Mouse (Mus musculus) megakaryocyte-erythroid progenitor cell, adult 5-6 weeks (primary cell): ENCODE results near the gene Tmem125. TPM values are rescaled to one million over a fixed set of nuclear protein-coding genes. Genes with fewer than 3 reads are reported as not detected.
"Not testable (repeated sequence)": the region's sequence is repeated elsewhere in the genome, so short reads cannot be mapped to it uniquely, and the experiment has no call there.

Source experiments
- ATAC-seq: replicated peaks from 2 replicates; pipeline ENCODE4 v1.8.0; 2016; ENCODE audit warnings: mild to moderate bottlenecking, inconsistent platforms; ENCODE audit not compliant: severe bottlenecking, poor library complexity, low FRiP score, low TSS enrichment
- total RNA-seq, 2 experiments: library from RNA; stranded (forward) in 1 of 2; stranded (reverse) in 1 of 2; fragments of 200-1000, 215-1000 nt in 1 of 2; fragments of >200 nt in 1 of 2; fragmentation: Nextera tagmentation in 1 of 2; gene quantifications; 2 replicates each; pipeline ENCODE4 v1.2.3; 2014 to 2017

The Tmem125 gene
- total RNA-seq, 2 experiments from 2014 or later, result not detected

- no peak for ATAC-seq
Measured at GRCm38 (mm10) chr4:118542510-118543157, 1.2 kb downstream of the Tmem125 start.

GRCm38 (mm10) chr4:118539904-118540303 is 3.9 kb downstream of the Tmem125 start:
- ATAC-seq, result no peak

GRCm38 (mm10) chr4:118537801-118538200 is 6.0 kb downstream of the Tmem125 start:
- ATAC-seq, result no peak

GRCm38 (mm10) chr4:118535610-118536009 is 8.2 kb downstream of the Tmem125 start:
- no peak for ATAC-seq

- no peak for ATAC-seq
Measured at GRCm38 (mm10) chr4:118533605-118534004, 10.2 kb downstream of the Tmem125 start.

GRCm38 (mm10) chr4:118533156-118533555 is 10.7 kb downstream of the Tmem125 start:
- ATAC-seq, result no peak

- ATAC-seq, result no peak
Measured at GRCm38 (mm10) chr4:118532663-118533062, 11.2 kb downstream of the Tmem125 start.

- no peak for ATAC-seq
Measured at GRCm38 (mm10) chr4:118527720-118528119, 16.1 kb downstream of the Tmem125 start.

- no peak for ATAC-seq
Measured at GRCm38 (mm10) chr4:118527335-118527681, 16.5 kb downstream of the Tmem125 start.

- ATAC-seq, result no peak
Measured at GRCm38 (mm10) chr4:118526408-118527334, 17.2 kb downstream of the Tmem125 start, which contains the start of gene 2610528J11Rik. Gene 2610528J11Rik, plus strand, starts transcription at chr4:118526999.

GRCm38 (mm10) chr4:118525779-118526178 is 18.1 kb downstream of the Tmem125 start:
- ATAC-seq, result no peak

GRCm38 (mm10) chr4:118523976-118524375 is 19.9 kb downstream of the Tmem125 start:
- ATAC-seq, result no peak

- ATAC-seq, result no peak
Measured at GRCm38 (mm10) chr4:118522248-118522647, 21.6 kb downstream of the Tmem125 start.

- ATAC-seq, result no peak
Measured at GRCm38 (mm10) chr4:118518208-118518607, 25.6 kb downstream of the Tmem125 start.

GRCm38 (mm10) chr4:118517497-118518146 is 26.2 kb downstream of the Tmem125 start:
- no peak for ATAC-seq

GRCm38 (mm10) chr4:118516699-118517496 is 26.9 kb downstream of the Tmem125 start:
- peak; percentile 57; the same call in 1 of the 2 replicates for ATAC-seq

- no peak for ATAC-seq
Measured at GRCm38 (mm10) chr4:118509050-118509449, 34.8 kb downstream of the Tmem125 start.

- ATAC-seq, result not testable (repeated sequence)
Measured at GRCm38 (mm10) chr4:118507171-118507570, 36.7 kb downstream of the Tmem125 start.

GRCm38 (mm10) chr4:118505551-118505950 is 38.3 kb downstream of the Tmem125 start:
- no peak for ATAC-seq
